Mouse (Mus musculus): ENCODE measurements around the gene Acer3.
A peak's percentile ranks its signal among the peaks of the same experiment; 100 is the strongest.

Gene Acer3

DNA sequence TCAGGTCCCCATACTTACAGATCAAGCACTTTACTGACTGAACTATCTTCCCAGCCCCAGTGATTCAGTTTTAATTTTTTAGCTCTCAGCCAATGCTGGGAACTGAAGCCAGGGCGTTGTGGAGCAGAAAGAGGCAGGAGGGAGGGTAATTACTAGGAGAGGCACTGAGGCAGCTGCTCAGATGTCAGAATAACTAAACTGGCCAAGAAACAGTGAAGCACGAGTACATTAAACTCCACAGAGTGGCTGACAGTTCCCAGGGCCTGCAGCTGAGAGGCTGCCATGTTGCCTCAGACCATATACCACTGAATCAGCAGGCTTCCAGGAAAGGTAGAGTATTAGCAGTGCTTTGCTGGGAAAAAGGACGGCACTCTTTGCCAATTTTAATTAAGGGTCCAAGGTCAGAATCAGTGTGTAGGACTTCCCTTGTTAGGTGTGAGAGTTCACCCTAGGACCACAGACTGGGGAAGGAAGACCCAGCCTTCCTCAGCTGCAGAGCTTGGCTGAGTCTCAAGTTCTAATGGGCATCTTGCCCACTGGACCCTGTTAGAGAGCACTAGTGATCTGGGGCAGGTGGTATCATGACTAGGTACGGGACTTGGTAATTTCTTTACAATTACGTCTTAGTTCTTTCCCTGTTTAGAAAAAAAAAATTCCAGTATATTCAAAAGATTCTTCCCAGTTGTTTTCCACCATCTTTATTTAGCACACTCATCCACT is 11.8 kb upstream of the Acer3 start:
- DNase-seq (ENCODE audit: low spot score) = no peak

DNA sequence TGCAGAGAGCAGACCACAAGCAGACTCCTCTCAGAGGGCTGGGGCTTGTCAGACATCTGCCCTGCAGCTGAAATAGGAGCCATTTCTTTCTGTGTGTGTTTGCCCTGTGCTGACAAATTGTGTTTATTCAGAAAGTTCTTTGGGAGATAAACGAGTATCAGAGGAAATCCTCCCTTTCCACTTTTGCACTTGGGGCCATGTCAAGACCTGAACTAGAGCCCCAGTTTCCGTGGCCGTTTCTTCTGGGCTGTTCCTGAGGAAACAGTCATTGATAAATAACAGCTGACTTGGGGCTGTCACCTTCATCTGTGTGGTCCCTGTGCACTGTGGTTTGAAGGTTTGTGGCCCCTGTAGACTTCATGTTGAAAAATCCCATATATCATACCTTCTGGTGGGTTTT is 10.9 kb upstream of the Acer3 start:
- DNase-seq (ENCODE audit: low spot score) = no peak

DNA sequence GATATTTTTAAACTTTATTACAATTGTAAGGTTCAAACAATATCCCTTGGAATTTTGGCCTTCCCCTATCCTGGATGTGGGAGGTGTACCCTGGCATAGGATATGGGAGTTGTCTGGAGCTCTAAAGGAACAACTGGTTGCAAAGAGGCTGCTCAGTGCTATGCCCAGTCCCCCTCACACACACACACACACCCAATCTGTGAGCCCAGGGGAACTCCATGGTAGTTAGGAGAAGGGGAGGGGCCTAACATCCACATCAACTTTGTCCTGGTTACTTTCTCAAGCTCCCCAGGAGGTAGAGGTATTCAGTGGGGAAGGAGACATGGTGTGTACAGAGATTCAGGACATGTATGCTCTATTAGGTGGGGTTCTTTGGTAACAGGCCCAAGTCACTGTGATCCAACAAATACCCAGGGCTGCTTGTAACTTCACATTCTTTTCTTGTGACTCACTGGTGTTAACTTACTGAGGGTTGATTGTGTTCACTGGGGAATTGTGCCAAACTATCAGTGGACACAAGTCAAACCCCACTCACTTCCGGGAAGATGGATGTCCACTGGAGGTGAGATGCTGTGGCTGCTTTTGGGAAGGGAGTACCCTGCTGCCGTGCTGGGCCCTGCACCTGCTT is 9.5 kb upstream of the Acer3 start:
- DNase-seq (ENCODE audit: low spot score) = no peak

DNA sequence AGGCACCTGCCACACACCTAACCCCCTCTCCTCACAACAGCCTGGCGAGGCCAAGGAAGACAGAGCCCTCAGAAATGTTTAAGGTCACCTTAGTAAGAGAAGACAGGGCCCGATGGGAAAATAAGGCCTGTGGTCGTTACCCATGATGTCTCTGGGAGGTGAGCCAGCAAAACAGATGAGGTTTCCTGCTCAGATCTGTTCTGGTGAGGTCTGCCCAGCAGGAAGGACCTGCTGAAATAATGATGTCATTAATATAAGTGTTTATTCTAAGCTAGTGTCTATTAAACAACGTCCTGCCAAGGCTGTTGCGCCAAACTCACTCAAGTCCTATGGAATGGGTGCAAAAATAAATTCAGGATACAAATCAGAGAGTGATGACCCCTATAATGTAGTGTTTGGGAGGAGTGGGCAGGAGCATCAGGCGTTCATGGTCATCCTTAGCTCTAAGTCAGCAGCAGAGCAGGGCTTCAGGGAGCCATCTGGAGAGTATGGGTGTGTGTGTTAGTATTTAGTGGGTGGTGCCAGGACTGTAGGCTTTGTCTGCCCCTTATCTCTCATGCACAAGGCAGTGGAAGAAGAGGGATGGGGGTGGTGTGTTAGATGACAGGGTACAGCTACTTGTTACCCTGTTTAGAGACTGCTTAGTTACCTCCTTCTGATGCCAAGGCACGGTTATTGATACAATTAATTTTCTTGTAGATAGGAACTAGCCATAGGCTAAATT is 8.8 kb upstream of the Acer3 start:
- no peak for DNase-seq (ENCODE audit: low spot score)

DNA sequence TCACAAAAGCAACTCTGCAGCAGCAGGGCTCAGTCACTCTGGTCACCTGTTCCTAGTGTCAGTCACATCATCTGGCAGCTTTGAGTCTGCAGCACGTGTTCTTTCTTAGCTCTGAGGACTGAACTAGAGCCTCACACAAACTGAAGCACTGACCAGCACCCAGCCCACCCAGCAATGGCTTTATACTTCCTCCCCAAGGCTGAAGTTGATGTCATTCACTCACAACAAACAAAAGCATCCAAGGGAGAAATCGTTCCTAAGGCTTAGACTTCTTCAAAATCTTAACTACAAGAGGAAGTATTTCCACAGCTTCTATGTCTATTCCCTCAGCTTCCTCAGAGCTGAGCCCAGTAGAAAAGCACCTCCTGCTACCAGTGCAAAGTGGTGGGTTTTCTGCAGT is 7.3 kb upstream of the Acer3 start:
- no peak for DNase-seq (ENCODE audit: low spot score)

DNA sequence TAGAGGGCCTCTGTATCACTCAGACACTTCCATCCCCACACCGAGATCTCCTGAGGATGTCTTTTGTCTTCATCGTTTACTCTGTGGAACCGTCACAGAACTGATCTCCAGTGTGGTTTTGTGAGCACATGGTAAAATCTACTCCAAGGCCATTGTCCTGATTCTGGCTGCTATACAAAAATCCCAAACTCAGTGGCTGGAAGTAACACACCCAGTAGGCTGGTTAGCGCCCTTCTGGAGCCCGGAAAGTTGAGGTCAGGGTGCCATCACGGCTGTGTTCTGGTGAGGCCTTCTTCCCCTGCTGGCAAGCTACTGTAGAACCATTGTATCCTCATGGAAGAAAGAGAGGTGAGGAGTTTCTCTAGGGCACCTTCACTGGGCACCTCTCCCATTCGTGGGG is 5.0 kb upstream of the Acer3 start:
- no peak for DNase-seq (ENCODE audit: low spot score)

DNA sequence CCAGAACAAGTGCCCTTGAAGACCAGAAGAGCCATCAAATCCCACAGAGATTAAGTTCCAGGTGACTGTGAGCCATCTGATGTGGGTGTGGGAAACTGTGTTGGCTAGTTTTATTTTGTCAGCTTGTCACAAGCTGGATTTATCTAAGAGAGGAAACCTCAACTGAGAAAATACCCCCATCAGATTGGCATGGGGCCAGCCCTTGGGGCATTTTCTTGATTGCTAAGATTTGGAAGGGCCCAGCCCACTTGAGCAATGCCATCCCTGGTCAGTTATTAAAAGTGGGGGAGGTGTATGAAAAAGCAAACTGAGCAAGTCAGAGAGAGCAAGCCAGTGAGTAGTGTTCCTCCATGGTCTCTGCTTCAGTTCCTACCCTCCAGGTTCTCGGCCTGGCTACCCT is 3.2 kb upstream of the Acer3 start:
- peak; percentile 83 for DNase-seq (ENCODE audit: low spot score)

DNA sequence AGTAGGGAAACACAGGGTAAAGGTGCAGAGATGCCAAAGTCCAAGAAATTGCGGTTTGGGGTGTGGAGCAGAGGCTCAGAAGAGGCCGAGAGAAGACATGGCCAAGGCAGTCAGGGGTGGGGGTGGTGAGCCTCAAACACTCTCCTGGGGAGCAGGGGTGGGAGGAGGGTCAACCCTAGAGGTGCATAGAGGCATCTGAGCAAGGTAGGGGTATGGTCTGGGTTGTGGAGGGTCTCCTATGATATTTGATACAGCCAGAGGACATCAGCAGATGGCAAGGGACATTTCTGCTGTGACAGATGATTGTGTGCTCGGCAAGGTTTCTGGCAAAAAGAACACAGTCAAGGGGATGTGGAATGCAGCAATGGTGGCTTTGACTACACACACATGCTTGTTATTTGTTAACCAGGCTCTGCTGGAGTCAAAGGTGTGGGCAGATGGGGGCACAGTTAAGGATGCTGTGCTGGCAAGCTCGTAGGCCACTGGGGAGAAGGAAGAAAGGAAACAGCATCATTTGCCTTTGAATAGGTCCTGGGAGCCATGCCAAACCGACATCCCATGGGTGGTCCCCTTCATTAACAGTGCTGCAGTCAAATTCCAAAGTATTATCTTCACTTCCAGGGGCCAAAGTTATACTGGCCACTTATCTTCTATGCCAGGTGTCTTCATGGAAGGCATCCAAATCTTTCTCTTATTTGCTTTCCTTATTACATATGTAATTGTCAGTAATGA is 2.4 kb upstream of the Acer3 start:
- no peak for DNase-seq (ENCODE audit: low spot score)

DNA sequence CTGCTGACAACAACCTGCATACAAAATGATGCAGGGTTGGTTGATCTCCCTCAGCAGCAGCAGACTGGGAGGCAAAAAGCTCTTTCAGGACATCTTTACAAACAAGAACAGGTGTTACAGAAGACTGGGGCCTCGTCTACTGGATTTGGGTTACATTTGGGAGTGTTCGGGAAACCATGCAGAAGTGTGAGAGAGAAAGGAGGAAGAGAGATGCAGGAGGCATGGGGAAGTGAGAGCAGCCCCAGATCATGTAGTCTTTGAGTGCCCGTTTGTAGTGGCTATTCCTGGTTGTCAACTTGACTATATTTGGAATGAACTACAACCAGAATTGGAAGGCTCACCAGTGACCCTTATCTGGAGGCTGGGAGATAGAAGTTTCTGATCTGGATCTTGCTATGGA is 1.4 kb upstream of the Acer3 start:
- DNase-seq (ENCODE audit: low spot score) = no peak

DNA sequence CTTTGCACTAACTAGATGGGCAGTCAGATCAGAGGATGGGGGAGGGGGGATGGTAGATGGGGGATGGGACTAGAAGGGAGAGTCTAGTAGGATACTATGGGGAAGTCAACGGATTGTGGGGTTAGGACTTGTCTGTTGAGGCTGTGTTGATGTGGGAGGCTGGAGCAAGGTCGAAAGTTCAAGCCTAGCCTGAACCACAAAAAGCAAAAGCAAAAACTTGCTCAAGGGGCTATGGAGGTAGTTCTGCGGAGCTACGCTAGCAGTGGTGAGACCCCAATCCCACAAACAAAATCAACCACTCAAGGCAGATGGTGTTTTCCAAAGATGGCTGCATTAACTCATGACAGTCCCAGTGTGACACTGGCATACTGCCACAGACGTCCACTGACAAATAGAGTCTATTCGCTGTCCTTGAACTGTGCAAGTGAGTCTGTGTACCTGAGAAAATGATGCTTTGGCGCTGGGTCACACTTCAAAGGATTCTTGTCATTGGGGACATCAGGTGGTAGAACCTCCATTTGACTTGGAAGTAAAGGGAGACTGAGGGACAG is 927 bp downstream of the Acer3 start:
- DNase-seq (ENCODE audit: low spot score) = no peak

DNA sequence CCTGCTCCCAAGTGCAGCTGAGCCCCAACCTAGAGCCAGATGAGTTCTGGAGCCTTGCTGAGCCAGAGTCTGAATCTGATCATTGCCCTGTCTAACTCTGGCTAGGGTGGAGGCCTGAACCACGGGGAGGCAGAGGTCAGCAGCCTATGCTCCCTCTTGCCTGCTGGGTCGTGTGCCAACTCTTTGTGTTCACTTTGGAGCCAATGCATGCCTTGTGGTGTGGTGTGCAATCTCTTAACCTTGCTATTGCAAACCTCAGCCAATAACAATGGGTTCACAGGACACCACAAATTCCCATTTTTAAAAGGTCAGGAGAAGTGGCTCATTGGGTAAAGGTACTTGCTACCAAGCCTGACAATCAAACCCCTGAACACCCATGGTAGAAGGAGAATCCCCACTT is 4.4 kb downstream of the Acer3 start:
- no peak for DNase-seq (ENCODE audit: low spot score)

DNA sequence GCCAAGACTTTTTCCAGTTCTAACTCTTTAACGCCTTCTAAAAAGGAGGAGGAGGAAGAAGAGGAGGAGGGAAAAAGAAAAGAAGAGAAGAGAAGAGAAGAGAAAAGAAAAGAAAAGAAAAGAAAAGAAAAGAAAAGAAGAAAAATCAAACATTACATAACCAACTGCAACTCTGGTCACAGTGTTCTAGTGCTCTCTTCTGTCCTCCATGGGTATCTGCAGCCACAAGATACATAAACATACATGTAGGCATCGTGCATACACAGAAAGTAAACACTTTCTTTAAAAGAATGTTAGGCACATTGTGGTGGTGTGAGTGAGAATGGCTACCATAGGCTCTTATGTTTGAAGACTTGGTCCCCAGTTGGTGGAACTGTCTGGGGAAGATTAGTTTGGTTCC is 5.9 kb downstream of the Acer3 start:
- DNase-seq (ENCODE audit: low spot score) = no peak

DNA sequence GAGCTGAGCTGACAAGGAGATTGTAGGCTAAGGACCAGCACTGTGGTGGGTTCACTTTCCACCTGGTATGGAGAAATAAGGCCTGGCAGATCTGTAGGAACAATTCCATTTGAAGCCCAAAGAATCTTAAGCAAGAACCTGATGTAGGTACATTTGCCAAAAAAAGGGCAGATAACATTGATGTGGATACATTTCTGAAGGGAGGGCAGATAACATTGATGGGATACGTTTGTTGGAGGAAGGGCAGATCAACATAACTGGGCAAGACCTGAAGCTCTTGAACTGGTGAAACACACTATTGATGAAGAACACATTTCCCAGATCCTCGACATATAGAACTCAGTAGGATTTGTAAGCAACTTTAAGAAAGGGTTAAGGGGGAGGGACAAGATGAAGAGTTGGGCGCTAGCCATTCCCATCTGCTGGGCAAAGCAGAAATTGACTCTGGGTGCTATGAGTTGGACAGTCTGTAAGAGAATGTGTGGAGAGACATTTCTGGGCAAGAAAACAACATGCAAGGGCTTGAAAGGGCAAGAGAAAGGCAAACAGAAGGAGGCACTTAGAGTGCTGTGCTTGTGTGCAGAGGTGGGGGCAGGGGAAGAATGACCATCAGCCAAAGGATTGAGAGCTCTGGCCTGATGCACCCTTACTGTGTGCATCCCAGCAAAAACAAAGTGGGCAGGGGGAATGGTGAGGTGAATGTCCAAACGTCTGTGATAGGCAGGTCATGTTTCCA is 8.7 kb downstream of the Acer3 start:
- peak; percentile 59 for DNase-seq (ENCODE audit: low spot score)

DNA sequence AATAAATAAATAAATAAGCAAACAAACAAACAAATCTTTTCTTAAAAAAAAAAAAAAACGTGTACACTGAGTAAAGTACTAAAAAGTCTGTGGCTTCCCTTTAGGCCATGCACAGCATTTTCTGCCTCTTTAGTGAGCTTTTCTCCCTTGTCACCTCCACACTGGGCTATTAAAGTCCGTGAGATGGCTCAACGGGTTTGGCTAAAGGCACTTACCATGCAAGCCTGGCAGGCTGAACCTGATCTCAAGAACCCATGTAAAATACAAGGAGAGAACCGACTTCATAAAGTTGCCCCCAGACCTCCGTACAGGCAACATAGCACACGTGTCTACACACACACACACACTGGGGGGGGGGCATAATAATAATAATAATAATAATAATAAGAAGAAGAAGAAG is 10.7 kb downstream of the Acer3 start:
- DNase-seq (ENCODE audit: low spot score) = no peak

DNA sequence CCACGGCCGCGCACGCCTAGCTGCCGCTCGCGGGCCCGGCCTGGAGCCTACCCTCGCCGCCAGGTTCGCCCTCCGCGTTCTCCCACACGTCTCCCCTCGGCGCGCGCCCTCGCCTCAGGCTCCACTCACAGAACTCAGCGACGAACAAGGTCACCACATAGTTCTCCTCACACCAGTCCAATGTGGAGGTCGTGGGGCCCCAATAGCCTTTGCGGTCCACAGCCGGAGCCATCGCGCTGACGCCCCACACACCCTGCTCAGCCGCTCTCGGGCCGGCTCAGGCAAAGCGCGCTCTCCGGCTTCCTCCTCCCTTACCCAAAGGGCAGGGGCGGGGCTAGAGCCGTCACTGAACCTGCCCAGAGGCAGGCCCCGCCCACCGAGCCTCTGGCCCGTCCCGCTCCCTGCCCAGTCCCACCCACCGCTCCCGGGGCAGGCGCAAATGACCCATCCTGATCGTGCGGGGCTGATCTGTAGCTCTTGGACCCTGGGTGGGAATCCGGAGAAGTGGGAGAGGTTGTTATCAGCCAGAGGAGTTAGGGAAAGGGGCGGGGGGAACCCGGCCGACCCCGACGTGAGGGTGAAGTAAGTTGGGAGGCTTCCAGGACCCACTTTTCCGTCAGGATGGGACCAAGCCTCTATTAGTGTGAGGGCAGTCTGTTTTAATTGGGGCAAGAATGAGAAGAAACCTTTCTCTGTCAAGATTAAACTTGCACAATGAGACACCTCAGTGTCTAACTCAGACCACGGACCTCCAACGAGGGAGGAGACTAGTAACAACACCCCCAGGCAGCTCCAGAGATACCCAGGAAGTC is 11.6 kb downstream of the Acer3 start:
- peak; percentile 98 for DNase-seq (ENCODE audit: low spot score)

DNA sequence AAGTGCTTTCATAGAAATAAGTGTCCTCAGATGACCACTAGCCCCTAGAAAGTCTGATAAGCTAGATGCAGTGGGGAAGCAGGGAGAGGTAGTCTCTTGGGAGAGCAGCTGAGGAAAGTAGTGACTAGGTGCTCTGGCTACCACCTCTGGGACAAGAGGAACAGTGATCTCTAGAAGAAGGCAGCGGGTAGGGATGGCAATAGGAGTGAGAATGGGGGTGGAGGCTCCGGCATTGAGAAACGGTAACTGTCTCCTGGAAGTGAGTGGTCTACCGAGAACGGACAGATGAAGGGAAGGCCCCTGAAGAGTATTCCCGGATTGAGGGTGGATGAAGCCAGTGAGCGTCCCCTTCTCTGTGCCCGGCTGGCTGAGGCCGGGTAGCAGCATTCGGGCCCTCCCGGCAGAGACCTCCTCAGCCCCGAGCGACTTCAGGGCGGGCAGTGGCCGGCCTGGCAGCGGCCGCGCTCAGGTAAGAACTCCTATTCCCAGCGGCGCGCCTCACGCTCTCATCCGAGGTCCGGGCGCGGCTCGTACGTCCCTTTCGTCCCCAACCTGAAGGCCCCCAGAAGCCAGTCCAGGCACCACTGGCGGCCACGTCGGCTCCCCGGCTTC is 12.3 kb downstream of the Acer3 start:
- DNase-seq (ENCODE audit: low spot score) = no peak

DNA sequence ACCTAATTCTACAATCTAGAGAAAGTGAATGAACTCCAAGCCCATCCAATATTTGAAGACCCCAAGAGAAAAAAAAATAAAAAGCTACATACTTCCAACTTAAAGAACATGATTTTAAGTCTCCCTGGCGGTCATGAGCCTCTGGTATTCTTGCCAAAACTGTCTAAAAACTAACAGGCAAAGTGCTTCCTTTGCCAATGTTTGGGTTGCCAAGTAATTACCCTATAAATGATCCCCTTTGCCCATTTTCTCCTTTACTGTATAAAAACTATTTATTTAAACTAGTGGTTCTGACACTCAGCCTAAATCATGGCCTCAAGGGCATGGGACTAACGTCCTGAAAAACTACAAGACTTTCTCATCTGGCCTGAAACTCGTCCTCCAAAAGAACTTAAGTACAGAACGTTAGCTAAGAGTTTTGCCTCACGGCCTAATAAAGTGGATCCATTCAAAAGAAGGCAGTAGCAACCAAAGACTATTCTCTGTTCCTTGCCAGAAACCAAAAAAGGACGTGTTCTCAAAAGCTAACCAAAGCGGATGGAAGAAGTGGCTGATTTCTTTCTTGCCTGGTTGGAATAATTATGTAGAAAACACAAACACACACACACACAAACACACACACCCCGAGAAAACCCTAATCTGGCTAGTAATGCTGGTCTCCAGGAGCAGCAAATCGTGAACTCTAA is 12.9 kb downstream of the Acer3 start:
- no peak for DNase-seq (ENCODE audit: low spot score)

DNA sequence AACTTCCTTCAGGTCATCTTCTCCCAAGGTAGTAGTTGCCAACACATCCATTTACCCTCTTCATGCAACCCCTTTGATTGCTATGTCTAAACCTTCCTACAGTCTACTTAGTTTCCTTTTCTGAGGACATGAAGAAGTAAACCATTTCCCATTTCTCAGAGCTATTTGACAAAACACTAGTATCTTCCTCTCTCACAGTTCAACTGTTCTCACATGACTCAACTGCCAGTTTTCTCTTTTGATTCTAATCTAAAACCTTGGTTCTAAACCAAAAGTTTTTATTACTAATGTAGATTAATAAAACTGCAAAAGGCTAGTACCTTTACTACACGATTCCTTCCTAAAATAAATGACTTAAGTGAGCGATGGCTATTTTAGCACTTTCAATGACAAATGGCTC is 13.6 kb downstream of the Acer3 start:
- DNase-seq (ENCODE audit: low spot score) = no peak

DNA sequence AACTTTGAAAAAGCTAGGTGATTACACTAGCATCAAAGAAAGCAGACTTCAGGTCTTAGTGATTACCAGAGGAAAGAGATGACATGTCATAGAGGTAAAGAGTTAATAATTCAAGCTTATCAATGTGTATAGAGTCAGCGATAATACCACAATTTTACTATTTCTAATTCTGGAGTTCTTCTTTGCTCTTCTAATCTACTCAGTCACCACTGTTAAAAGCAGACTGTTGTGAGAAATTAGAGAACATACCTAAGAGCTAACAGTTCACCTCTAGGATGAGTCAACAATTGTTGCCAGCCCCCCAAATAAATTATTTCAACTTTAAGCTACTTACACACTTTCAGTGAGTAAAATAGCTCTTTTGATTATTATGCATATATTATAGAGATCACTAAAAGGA is 28.1 kb downstream of the Acer3 start:
- DNase-seq (ENCODE audit: low spot score) = no peak

DNA sequence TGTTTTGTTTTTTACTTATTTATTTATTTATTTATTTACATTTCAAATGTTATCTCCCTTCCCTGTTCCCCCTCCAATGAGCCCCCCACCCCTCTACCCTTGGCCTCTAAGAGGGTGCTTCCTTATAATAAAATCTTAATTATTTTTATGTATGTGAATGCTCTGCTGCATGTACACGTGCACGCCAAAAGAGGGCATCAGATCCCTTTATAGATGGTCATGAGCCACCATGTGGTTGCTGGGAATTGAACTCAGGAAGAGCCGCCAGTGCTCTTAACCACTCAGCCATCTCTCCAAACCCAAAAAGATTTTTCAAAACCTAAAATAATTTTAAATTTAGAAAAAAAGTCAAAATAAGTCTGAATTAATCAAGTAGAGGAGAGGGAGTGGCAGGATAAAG is 31.4 kb downstream of the Acer3 start:
- no peak for DNase-seq (ENCODE audit: low spot score)
